Mouse (Mus musculus): Measurements from ENCODE around the gene Tyrp1. TPM values are rescaled to one million over a fixed set of nuclear protein-coding genes. Genes with fewer than 3 reads are reported as not detected.
A peak's percentile ranks its signal among the peaks of the same experiment; 100 is the strongest.

The Tyrp1 gene
- polyA plus RNA-seq (2015; fragmentation: Nextera tagmentation; extraction: Ambion mirVana): not detected in 2 replicates

DNA sequence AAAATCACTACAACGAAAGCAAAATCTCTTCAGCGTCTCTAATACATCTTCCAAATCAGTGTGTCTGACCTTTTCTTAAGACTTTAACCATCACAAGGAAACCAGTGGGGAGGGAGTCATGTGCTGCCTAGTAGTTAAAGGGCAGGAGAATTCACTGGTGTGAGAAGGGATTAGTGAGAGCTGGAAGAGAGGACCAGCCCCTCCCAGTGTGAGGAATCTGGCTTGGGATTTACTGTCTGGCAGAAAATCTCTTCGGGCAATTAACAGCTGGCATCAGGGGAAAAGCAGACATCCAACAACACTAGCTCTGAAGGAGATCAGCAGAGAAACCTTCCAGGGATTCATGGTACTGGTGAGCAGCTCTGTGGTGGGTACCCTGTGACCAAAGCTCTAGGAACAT lies at the start of gene Tyrp1:
Gene Tyrp1, plus strand, starts transcription at position 74 of the 400 bp plus-strand sequence.
- Histone ChIP-seq H3K9ac (no peak within 1 kb of the TSS), H3K36me3 (no peaks in the 10 kb centered on the region), H3K4me1 (no peaks in the 10 kb centered on the region), H3K4me2 (no peak within 1 kb of the TSS), H3K27ac (no peak within 1 kb of the TSS), H3K27me3 (no peaks in the 10 kb centered on the region), H3K9me3 (replicated peaks) (no peaks in the 10 kb centered on the region), H3K4me3 (replicated peaks) (no peak within 1 kb of the TSS)
- 60% methylated on average over 3 of the region's 3 CpGs for WGBS
- no peak for ATAC-seq (replicated peaks; ENCODE audit: low FRiP score)

- H3K27ac ChIP-seq: no peak overlapping the region
- H3K4me3 ChIP-seq (replicated peaks): no peak overlapping the region
- H3K9me3 ChIP-seq (replicated peaks): no peaks in the 10 kb centered on the region
- H3K9ac ChIP-seq: no peak overlapping the region
- H3K4me1 ChIP-seq: no peaks in the 10 kb centered on the region
- 92% methylated on average over 1 of the region's 1 CpGs for WGBS
- no peak for ATAC-seq (replicated peaks; ENCODE audit: low FRiP score)
- no peak overlapping the region for H3K4me2 ChIP-seq
- H3K36me3 ChIP-seq: no peaks in the 10 kb centered on the region
- no peaks in the 10 kb centered on the region for H3K27me3 ChIP-seq
Measured at GRCm38 (mm10) chr4:80788339-80788738, 45.6 kb upstream of the Tyrp1 start.

DNA sequence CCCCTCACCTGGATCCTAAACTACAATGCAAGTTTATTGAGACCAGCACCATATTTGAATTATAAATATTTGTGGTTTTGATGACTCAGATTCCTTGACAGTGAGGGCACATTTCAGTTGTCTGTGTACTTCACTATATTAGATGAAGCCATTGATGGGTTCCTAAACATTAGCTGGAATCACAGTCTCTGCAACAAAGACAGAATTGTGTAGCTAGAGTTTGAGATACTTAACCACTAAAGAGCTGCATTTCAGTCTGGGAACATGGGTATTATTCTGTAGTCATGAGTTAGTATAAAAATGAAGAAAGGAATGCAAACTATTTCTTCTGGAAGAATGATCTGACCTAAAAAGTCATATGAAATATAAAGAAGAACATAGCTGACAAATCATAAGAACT lies 14.4 kb upstream of the Tyrp1 start:
- Histone ChIP-seq H3K9me3 (replicated peaks) (no peaks in the 10 kb centered on the region), H3K4me2 (no peak overlapping the region), H3K27me3 (no peaks in the 10 kb centered on the region), H3K9ac (no peak overlapping the region), H3K4me1 (no peaks in the 10 kb centered on the region), H3K4me3 (replicated peaks) (no peak overlapping the region), H3K27ac (no peak overlapping the region), H3K36me3 (no peaks in the 10 kb centered on the region)
- no peak for ATAC-seq (replicated peaks; ENCODE audit: low FRiP score)

DNA sequence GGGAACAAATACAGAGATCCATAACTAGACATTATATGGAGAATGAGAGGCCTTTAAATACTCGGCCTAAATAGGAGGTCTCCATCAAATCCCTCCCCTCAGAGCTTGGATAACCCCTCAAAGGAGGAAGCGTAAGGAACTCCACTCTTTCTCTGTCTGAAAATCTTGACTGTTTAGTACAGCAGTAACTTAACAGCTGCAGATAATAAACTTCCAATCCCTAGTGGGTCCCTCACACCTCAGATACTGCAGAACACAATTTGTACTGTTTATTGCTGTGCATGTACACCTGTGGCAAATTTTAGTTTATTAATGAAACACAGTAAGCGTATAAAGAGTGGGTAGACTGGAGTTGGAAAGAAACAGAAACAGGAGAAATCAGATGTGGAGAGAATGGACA lies 12.0 kb upstream of the Tyrp1 start:
- WGBS: 77% methylated on average over 3 of the region's 3 CpGs
- Histone ChIP-seq H3K4me3 (replicated peaks) (no peak overlapping the region), H3K9me3 (replicated peaks) (no peaks in the 10 kb centered on the region), H3K27me3 (no peaks in the 10 kb centered on the region), H3K4me2 (no peak overlapping the region), H3K27ac (no peak overlapping the region), H3K36me3 (no peaks in the 10 kb centered on the region), H3K4me1 (no peaks in the 10 kb centered on the region), H3K9ac (no peak overlapping the region)
- no peak for ATAC-seq (replicated peaks; ENCODE audit: low FRiP score)

- H3K4me2 ChIP-seq: no peak overlapping the region
- H3K4me1 ChIP-seq: no peaks in the 10 kb centered on the region
- H3K27ac ChIP-seq: no peak overlapping the region
- no peak overlapping the region for H3K9ac ChIP-seq
- H3K9me3 ChIP-seq (replicated peaks): no peaks in the 10 kb centered on the region
- no peak overlapping the region for H3K4me3 ChIP-seq (replicated peaks)
- no peak for ATAC-seq (replicated peaks; ENCODE audit: low FRiP score)
- H3K36me3 ChIP-seq: no peaks in the 10 kb centered on the region
- WGBS: 42% methylated on average over 2 of the region's 2 CpGs
- H3K27me3 ChIP-seq: no peaks in the 10 kb centered on the region
Measured at GRCm38 (mm10) chr4:80828232-80828631, 5.7 kb upstream of the Tyrp1 start.

GRCm38 (mm10) chr4:80839317-80839716 lies 5.4 kb downstream of the Tyrp1 start:
- 80% methylated on average over 4 of the region's 4 CpGs for WGBS
- no peak overlapping the region for H3K9ac ChIP-seq
- H3K36me3 ChIP-seq: no peaks in the 10 kb centered on the region
- H3K27ac ChIP-seq: no peak overlapping the region
- no peak overlapping the region for H3K4me2 ChIP-seq
- H3K4me3 ChIP-seq (replicated peaks): no peak overlapping the region
- H3K4me1 ChIP-seq: no peaks in the 10 kb centered on the region
- no peaks in the 10 kb centered on the region for H3K27me3 ChIP-seq
- no peaks in the 10 kb centered on the region for H3K9me3 ChIP-seq (replicated peaks)
- no peak for ATAC-seq (replicated peaks; ENCODE audit: low FRiP score)

- no peaks in the 10 kb centered on the region for H3K4me1 ChIP-seq
- no peak overlapping the region for H3K9ac ChIP-seq
- H3K4me2 ChIP-seq: no peak overlapping the region
- no peaks in the 10 kb centered on the region for H3K27me3 ChIP-seq
- no peak overlapping the region for H3K4me3 ChIP-seq (replicated peaks)
- 80% methylated on average over 1 of the region's 1 CpGs for WGBS
- ATAC-seq (replicated peaks; ENCODE audit: low FRiP score): no peak
- H3K27ac ChIP-seq: no peak overlapping the region
- H3K9me3 ChIP-seq (replicated peaks): no peaks in the 10 kb centered on the region
- no peaks in the 10 kb centered on the region for H3K36me3 ChIP-seq
Measured at GRCm38 (mm10) chr4:80841980-80842379, 8.1 kb downstream of the Tyrp1 start.

- Histone ChIP-seq H3K36me3 (no peaks in the 10 kb centered on the region), H3K4me1 (no peaks in the 10 kb centered on the region), H3K4me2 (no peak overlapping the region), H3K4me3 (replicated peaks) (no peak overlapping the region), H3K9me3 (replicated peaks) (no peaks in the 10 kb centered on the region), H3K9ac (no peak overlapping the region), H3K27me3 (no peaks in the 10 kb centered on the region), H3K27ac (no peak overlapping the region)
- no peak for ATAC-seq (replicated peaks; ENCODE audit: low FRiP score)
Measured at GRCm38 (mm10) chr4:80843752-80844151, 9.8 kb downstream of the Tyrp1 start.

DNA sequence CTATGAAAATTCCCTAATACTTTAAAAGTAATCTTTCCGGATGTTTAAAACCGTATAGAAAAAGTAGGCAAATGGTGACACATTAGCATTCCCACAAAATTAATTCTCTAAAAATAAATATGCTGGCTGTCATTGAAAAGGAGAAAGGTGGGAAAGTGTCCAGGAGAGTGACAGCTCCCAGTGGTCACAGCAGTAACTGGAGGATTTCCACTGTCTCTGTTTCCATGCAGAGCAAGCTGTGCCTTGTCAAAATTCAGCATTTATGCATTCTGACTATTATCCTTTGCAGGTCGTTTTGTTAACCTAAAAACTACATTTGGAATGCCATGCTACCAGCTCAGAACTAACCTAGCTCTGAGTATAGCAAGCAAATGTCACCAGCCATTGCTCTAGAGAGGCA lies 12.1 kb downstream of the Tyrp1 start:
- no peak for ATAC-seq (replicated peaks; ENCODE audit: low FRiP score)
- Histone ChIP-seq H3K36me3 (no peaks in the 10 kb centered on the region), H3K9ac (no peak overlapping the region), H3K4me2 (no peak overlapping the region), H3K9me3 (replicated peaks) (no peaks in the 10 kb centered on the region), H3K4me1 (no peaks in the 10 kb centered on the region), H3K27me3 (no peaks in the 10 kb centered on the region), H3K4me3 (replicated peaks) (no peak overlapping the region), H3K27ac (no peak overlapping the region)
- WGBS: 80% methylated on average over 3 of the region's 3 CpGs

DNA sequence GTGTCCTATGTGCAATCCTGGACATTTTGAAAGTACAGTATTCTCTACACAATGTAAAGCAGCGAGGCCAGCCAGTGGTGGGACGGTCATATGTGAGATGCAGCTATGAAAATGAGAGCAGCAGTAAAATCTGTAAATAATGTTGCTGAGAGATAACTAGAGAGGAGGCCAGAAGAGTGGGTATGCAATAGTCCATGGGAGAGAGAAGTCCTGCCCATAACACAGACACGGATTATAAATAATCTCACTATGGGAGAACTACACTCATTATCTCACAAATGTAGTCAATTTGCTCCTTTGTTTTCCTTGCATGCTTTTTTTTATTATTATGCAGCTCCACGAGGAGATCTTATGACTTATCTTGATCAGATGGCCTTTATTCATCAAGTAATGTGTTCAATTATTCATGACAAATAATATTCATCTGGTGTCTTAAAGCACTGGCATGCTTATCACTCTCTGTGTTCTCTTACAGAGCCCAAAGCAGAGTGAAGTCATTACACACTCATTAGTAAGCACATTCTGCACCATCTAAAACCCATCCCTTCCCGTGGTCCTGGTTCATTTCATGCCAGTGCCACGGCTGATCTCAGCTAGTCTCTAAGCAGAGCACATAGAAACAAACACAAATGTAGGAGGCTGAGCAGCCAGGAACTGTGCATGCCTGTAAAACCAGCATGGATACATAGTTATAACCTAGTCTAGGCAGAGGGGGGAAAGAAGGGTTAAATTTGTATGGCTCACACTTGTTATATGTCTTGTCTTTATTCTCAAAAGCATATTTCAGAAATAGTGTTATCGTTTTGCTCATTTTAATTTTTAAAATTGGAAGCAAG lies 18.9 kb downstream of the Tyrp1 start:
- Histone ChIP-seq H3K27ac (no peak overlapping the region), H3K9me3 (replicated peaks) (no peaks in the 10 kb centered on the region), H3K4me3 (replicated peaks) (no peak overlapping the region), H3K27me3 (no peaks in the 10 kb centered on the region), H3K4me2 (no peak overlapping the region), H3K4me1 (no peaks in the 10 kb centered on the region), H3K9ac (no peak overlapping the region), H3K36me3 (no peaks in the 10 kb centered on the region)
- no peak for ATAC-seq (replicated peaks; ENCODE audit: low FRiP score)
- WGBS: 83% methylated on average over 7 of the region's 7 CpGs

- Histone ChIP-seq H3K4me2 (no peak overlapping the region), H3K27me3 (no peaks in the 10 kb centered on the region), H3K27ac (no peak overlapping the region), H3K4me3 (replicated peaks) (no peak overlapping the region), H3K4me1 (no peaks in the 10 kb centered on the region), H3K9me3 (replicated peaks) (no peaks in the 10 kb centered on the region), H3K9ac (no peak overlapping the region), H3K36me3 (no peaks in the 10 kb centered on the region)
- ATAC-seq (replicated peaks; ENCODE audit: low FRiP score): peak; percentile 46; the same call in 1 of the 2 replicates
- WGBS: 79% methylated on average over 9 of the region's 9 CpGs
Measured at GRCm38 (mm10) chr4:80855495-80855894, 21.6 kb downstream of the Tyrp1 start.

DNA sequence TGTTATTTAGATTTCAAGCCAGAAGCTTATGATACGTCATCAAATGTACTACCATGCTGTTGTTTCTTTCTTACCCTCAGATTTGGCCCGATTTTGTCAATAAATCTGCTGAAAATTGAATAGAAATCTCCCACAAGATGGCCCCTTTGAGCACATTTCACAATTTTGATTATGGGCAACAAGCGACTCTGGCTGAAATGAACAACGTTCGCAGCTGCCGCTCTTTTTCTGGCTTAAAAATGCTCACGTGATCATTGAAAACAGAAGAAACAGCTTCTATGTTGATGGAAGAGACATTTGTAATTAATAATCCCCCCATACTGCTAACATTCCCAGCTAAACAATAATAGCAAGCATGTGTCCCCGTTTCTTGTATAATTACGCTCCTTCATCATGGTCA lies 29.0 kb downstream of the Tyrp1 start:
- Histone ChIP-seq H3K4me2 (no peak overlapping the region), H3K27ac (no peak overlapping the region), H3K36me3 (no peaks in the 10 kb centered on the region), H3K27me3 (no peaks in the 10 kb centered on the region), H3K9me3 (replicated peaks) (no peaks in the 10 kb centered on the region), H3K4me1 (peaks cover 6% of the 10 kb centered on the region; the same call in 1 of the 2 replicates), H3K4me3 (replicated peaks) (no peak overlapping the region), H3K9ac (no peak overlapping the region)
- ATAC-seq (replicated peaks; ENCODE audit: low FRiP score): no peak
- 87% methylated on average over 9 of the region's 9 CpGs for WGBS

- Histone ChIP-seq H3K4me3 (replicated peaks) (no peak overlapping the region), H3K27ac (no peak overlapping the region), H3K27me3 (no peaks in the 10 kb centered on the region), H3K4me1 (peaks cover 6% of the 10 kb centered on the region; the same call in 1 of the 2 replicates), H3K36me3 (no peaks in the 10 kb centered on the region), H3K4me2 (no peak overlapping the region), H3K9ac (no peak overlapping the region), H3K9me3 (replicated peaks) (no peaks in the 10 kb centered on the region)
- WGBS: 66% methylated on average over 7 of the region's 7 CpGs
- no peak for ATAC-seq (replicated peaks; ENCODE audit: low FRiP score)
Measured at GRCm38 (mm10) chr4:80863906-80864305, 30.0 kb downstream of the Tyrp1 start.

All from kidney, embryonic 15.5 days (tissue).